Mouse (Mus musculus) mouse trophoblast stem cell (cell line): ENCODE data around the gene Magel2.

Experiments
- in situ Hi-C, 2 experiments: fragments of 300-500 bp; cut with MseI, MboI; formaldehyde crosslinking; loops; 2 replicates in 1 of 2; 3 replicates in 1 of 2; pipeline ENCODE4 v1.15.1; 2025

Magel2 gene

GRCm38 (mm10) chr7:62420566-62420965 lies 43.8 kb downstream of the Magel2 start:
- in situ Hi-C loops: no loop called here

GRCm38 (mm10) chr7:62423210-62423609 lies 46.4 kb downstream of the Magel2 start:
- in situ Hi-C loops: no loop called here

DNA sequence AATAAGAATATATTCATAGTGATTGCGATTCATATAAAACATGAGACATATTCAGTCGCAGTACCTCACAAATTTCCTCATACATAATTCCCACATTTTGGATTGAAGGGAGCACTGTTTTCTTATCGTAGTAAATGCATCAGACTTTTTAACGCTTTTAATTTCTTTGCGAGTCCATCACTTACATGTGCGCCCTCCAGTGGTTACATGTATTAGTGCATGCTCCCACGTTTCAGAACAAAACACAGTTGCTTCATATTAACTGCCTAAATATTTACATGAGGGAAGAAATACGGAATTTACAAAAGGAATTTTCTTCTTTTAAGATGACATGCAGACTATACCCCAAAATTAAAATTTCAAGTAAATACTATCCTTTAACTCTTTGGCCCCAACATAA lies 51.5 kb downstream of the Magel2 start:
- in situ Hi-C loops: no loop called here
